ENCODE assay signal across 14 mouse cellular contexts in genomic region chr2:105663101-105663511, GRCm38 (mm10). TPM values are rescaled to one million over a fixed set of nuclear protein-coding genes. Genes with fewer than 3 reads are reported as not detected.
DNase-seq lines count a peak whose midpoint lies in the region; ATAC-seq lines count a peak whose summit lies in the region.
"Had no signal": no experiment of that assay in that cellular context is flagged by ENCODE, and none has a peak within 500 bp of the region (broad histone marks: within the 10 kb centered on the region; RNA-seq: fewer than 3 reads in every experiment).

No protein-coding gene starts in this region.

- no peak overlapping the region for H3K9ac ChIP-seq in forebrain, embryonic 11.5 days (ENCODE audit: low read length)
- no peak overlapping the region for H3K9ac ChIP-seq in forebrain, embryonic 15.5 days (replicated peaks)
- H3K9ac ChIP-seq: liver, embryonic 14.5 days had no signal

- H3K36me3 ChIP-seq in forebrain, embryonic 11.5 days (ENCODE audit: control insufficient read depth, insufficient read depth, low read length) = no peaks in the 10 kb centered on the region
- no peaks in the 10 kb centered on the region for H3K36me3 ChIP-seq in forebrain, embryonic 15.5 days

- no peak overlapping the region for H3K27ac ChIP-seq in forebrain, embryonic 11.5 days (ENCODE audit: low read depth, low read length)
- H3K27ac ChIP-seq in forebrain, embryonic 15.5 days (replicated peaks) = no peak overlapping the region
- H3K27ac ChIP-seq: liver, embryonic 14.5 days had no signal

- no peaks in the 10 kb centered on the region for H3K9me3 ChIP-seq in forebrain, embryonic 11.5 days (ENCODE audit: control insufficient read depth, low read length)
- no peaks in the 10 kb centered on the region for H3K9me3 ChIP-seq in forebrain, embryonic 15.5 days

- H3K27me3 ChIP-seq in forebrain, embryonic 11.5 days (ENCODE audit: control insufficient read depth, insufficient read depth, low read length) = peaks cover 74% of the 10 kb centered on the region
- H3K27me3 ChIP-seq in forebrain, embryonic 15.5 days = peaks cover 77% of the 10 kb centered on the region

- ATAC-seq in forebrain, embryonic 11.5 days (replicated peaks; ENCODE audit: low FRiP score) = no peak
- no peak for ATAC-seq in forebrain, embryonic 15.5 days (replicated peaks)

- H3K4me1 ChIP-seq in forebrain, embryonic 11.5 days (replicated peaks; ENCODE audit: control insufficient read depth, insufficient read depth, low read length) = peaks cover 21% of the 10 kb centered on the region
- peaks cover 38% of the 10 kb centered on the region for H3K4me1 ChIP-seq in forebrain, embryonic 15.5 days

- no peak overlapping the region for H3K4me3 ChIP-seq in forebrain, embryonic 11.5 days (ENCODE audit: low read depth, low read length)
- H3K4me3 ChIP-seq in forebrain, embryonic 15.5 days = no peak overlapping the region

- WGBS in forebrain, embryonic 11.5 days = 10% methylated on average over 10 of the region's 10 CpGs
- WGBS in forebrain, embryonic 15.5 days = 27% methylated on average over 10 of the region's 10 CpGs

- peak; percentile 53 for DNase-seq in forebrain, embryonic 11.5 days (ENCODE audit: low spot score)
- DNase-seq in kidney, adult 18-20 months = peak; percentile 9
- no peak for DNase-seq in kidney, adult 8-10 months
- peak; percentile 39 for DNase-seq in embryo, embryonic 10 days (ENCODE audit: low spot score)
- peak; percentile 13 for DNase-seq in mesoderm, embryonic 11.5 days (ENCODE audit: low read depth, low spot score)
- no peak for DNase-seq in gastrocnemius, adult 18-20 months (ENCODE audit: low spot score)
- DNase-seq: adrenal gland, postnatal 25 days; B cell, adult 2 months; gastrocnemius, postnatal 25 days; left cerebral cortex, postnatal 4 days; lung, postnatal 10 days had no signal

- H3K4me2 ChIP-seq in forebrain, embryonic 11.5 days (ENCODE audit: low read depth, low read length, severe bottlenecking) = no peak overlapping the region
- H3K4me2 ChIP-seq in forebrain, embryonic 15.5 days (replicated peaks) = no peak overlapping the region

RNA-seq across cellular contexts. Expression of gene Pax6, which starts 5.6 kb away (rescaled TPM):
- 97.2 and 103 TPM in 2 replicates for polyA plus RNA-seq in forebrain, embryonic 11.5 days (2014; fragmentation: Nextera tagmentation; extraction: Ambion mirVana)
- 45.0 and 57.0 TPM in 2 replicates for polyA plus RNA-seq in forebrain, embryonic 15.5 days (2015; fragmentation: Nextera tagmentation; extraction: Ambion mirVana)
- not detected for total RNA-seq in gastrocnemius, adult 18-20 months (2021)
- total RNA-seq: adrenal gland, postnatal 25 days; gastrocnemius, postnatal 25 days; neutrophil, adult 5-6 weeks had no signal

Comparison
In these comparisons a context has a peak if more than half of its experiments do, and no peak if none do; other contexts are left out.
1. DNase-seq: peak in forebrain, embryonic 11.5 days (single experiment), kidney, adult 18-20 months (single experiment), embryo, embryonic 10 days (single experiment) and mesoderm, embryonic 11.5 days (single experiment); none in kidney, adult 8-10 months (0 of 2) and gastrocnemius, adult 18-20 months (single experiment).